Mouse (Mus musculus): Measurements from ENCODE around the gene Pbld2. TPM values are rescaled to one million over a fixed set of nuclear protein-coding genes. Genes with fewer than 3 reads are reported as not detected.

Pbld2 gene
- total and polyA plus RNA-seq, 3 experiments = 0.15 TPM; not detected in 1

GRCm38 (mm10) chr10:63049106-63049505 is 25.0 kb downstream of the Pbld2 start:
- Histone ChIP-seq H3K27me3 (ENCODE audit: control insufficient read depth in 1 of 2, insufficient read depth in 2 of 2, low read length in 2 of 2) (no peaks in the 10 kb centered on the region), H3K4me1 (ENCODE audit: control insufficient read depth in 1 of 2, insufficient read depth in 2 of 2, low read length in 2 of 2) (no peaks in the 10 kb centered on the region), H3K27ac (ENCODE audit: control insufficient read depth, low read depth, low read length) (no peak overlapping the region), H3K9ac (ENCODE audit: control insufficient read depth, low read depth, low read length, poor library complexity, severe bottlenecking) (no peak overlapping the region), H3K4me3 (ENCODE audit: control insufficient read depth in 1 of 2, insufficient read depth in 1 of 2, low read depth in 2 of 2, low read length in 2 of 2) (no peak overlapping the region), H3K9me3 (replicated peaks; ENCODE audit: insufficient read depth, low read length) (no peaks in the 10 kb centered on the region), H3K79me2 (ENCODE audit: control insufficient read depth, insufficient read depth, low read length, poor library complexity) (no peaks in the 10 kb centered on the region), H3K36me3 (ENCODE audit: control insufficient read depth in 1 of 2, insufficient read depth in 2 of 2, low read length in 2 of 2) (no peaks in the 10 kb centered on the region)
- no peak for TF ChIP-seq MAFK (IDR thresholded peaks at IDR 0.05; ENCODE audit: borderline replicate concordance, low read depth, low read length)
- DNase-seq (ENCODE audit: low read depth, low spot score) = no peak

GRCm38 (mm10) chr10:63051267-63051666 is 27.2 kb downstream of the Pbld2 start:
- Histone ChIP-seq H3K36me3 (ENCODE audit: control insufficient read depth in 1 of 2, insufficient read depth in 2 of 2, low read length in 2 of 2) (no peaks in the 10 kb centered on the region), H3K9ac (ENCODE audit: control insufficient read depth, low read depth, low read length, poor library complexity, severe bottlenecking) (no peak overlapping the region), H3K4me1 (ENCODE audit: control insufficient read depth in 1 of 2, insufficient read depth in 2 of 2, low read length in 2 of 2) (no peaks in the 10 kb centered on the region), H3K79me2 (ENCODE audit: control insufficient read depth, insufficient read depth, low read length, poor library complexity) (no peaks in the 10 kb centered on the region), H3K9me3 (replicated peaks; ENCODE audit: insufficient read depth, low read length) (no peaks in the 10 kb centered on the region), H3K27me3 (ENCODE audit: control insufficient read depth in 1 of 2, insufficient read depth in 2 of 2, low read length in 2 of 2) (no peaks in the 10 kb centered on the region), H3K4me3 (ENCODE audit: control insufficient read depth in 1 of 2, insufficient read depth in 1 of 2, low read depth in 2 of 2, low read length in 2 of 2) (no peak overlapping the region), H3K27ac (ENCODE audit: control insufficient read depth, low read depth, low read length) (no peak overlapping the region)
- no peak for TF ChIP-seq SIN3A (IDR thresholded peaks at IDR 0.05; ENCODE audit: low read length)
- DNase-seq (ENCODE audit: low read depth, low spot score) = no peak

GRCm38 (mm10) chr10:63052011-63052410 is 27.9 kb downstream of the Pbld2 start:
- no peak for DNase-seq (ENCODE audit: low read depth, low spot score)
- H3K27ac ChIP-seq (ENCODE audit: control insufficient read depth, low read depth, low read length) = no peak overlapping the region
- no peaks in the 10 kb centered on the region for H3K36me3 ChIP-seq (ENCODE audit: control insufficient read depth in 1 of 2, insufficient read depth in 2 of 2, low read length in 2 of 2)

GRCm38 (mm10) chr10:63053007-63053406 is 28.9 kb downstream of the Pbld2 start:
- TF ChIP-seq CHD1 (IDR thresholded peaks at IDR 0.05; ENCODE audit: low read depth, low read length) (no peak), ELF1 (IDR thresholded peaks at IDR 0.05; ENCODE audit: low read depth, low read length) (no peak), USF1 (IDR thresholded peaks at IDR 0.05; ENCODE audit: low read depth, low read length) (no peak), HCFC1 (IDR thresholded peaks at IDR 0.05; ENCODE audit: low read depth, low read length) (no peak), TAL1 (IDR thresholded peaks at IDR 0.05; ENCODE audit: low read length) (no peak), ZC3H11A (IDR thresholded peaks at IDR 0.05; ENCODE audit: low read depth, low read length) (no peak), ZKSCAN1 (IDR thresholded peaks at IDR 0.05; ENCODE audit: low read depth, low read length) (no peak), ZMIZ1 (IDR thresholded peaks at IDR 0.05; ENCODE audit: low read depth, low read length) (no peak), POLR2A (IDR thresholded peaks at IDR 0.05; ENCODE audit: control insufficient read depth in 1 of 2, insufficient read depth in 1 of 2, low read depth in 1 of 2, low read length in 2 of 2, poor library complexity in 1 of 2) (no peak), POLR2AphosphoS5 (IDR thresholded peaks at IDR 0.05; ENCODE audit: borderline replicate concordance, low read depth, low read length) (no peak), CHD2 (IDR thresholded peaks at IDR 0.05; ENCODE audit: low read length) (no peak), TCF12 (IDR thresholded peaks at IDR 0.05; ENCODE audit: low read depth, low read length) (no peak), RCOR1 (IDR thresholded peaks at IDR 0.05; ENCODE audit: low read depth, low read length) (no peak), MEF2A (IDR thresholded peaks at IDR 0.05; ENCODE audit: extremely low read depth, insufficient replicate concordance, low read depth, low read length, poor library complexity, severe bottlenecking) (no peak), BHLHE40 (IDR thresholded peaks at IDR 0.05; ENCODE audit: borderline replicate concordance, low read depth, low read length) (no peak), NRF1 (IDR thresholded peaks at IDR 0.05; ENCODE audit: insufficient read depth, low read depth, low read length, poor library complexity, severe bottlenecking) (no peak), NELFE (IDR thresholded peaks at IDR 0.05; ENCODE audit: low read depth, low read length) (no peak)
- H3K4me1 ChIP-seq (ENCODE audit: control insufficient read depth in 1 of 2, insufficient read depth in 2 of 2, low read length in 2 of 2) = no peaks in the 10 kb centered on the region

More at GRCm38 (mm10) chr10:63052011-63052410, 27.9 kb downstream of the Pbld2 start:
- H3K4me3 ChIP-seq (ENCODE audit: control insufficient read depth in 1 of 2, insufficient read depth in 1 of 2, low read depth in 2 of 2, low read length in 2 of 2) = no peak overlapping the region
- no peaks in the 10 kb centered on the region for H3K79me2 ChIP-seq (ENCODE audit: control insufficient read depth, insufficient read depth, low read length, poor library complexity)
- H3K9ac ChIP-seq (ENCODE audit: control insufficient read depth, low read depth, low read length, poor library complexity, severe bottlenecking) = no peak overlapping the region
- no peaks in the 10 kb centered on the region for H3K9me3 ChIP-seq (replicated peaks; ENCODE audit: insufficient read depth, low read length)
- no peaks in the 10 kb centered on the region for H3K4me1 ChIP-seq (ENCODE audit: control insufficient read depth in 1 of 2, insufficient read depth in 2 of 2, low read length in 2 of 2)
- no peaks in the 10 kb centered on the region; a peak in 1 of 4 replicates for H3K27me3 ChIP-seq (ENCODE audit: control insufficient read depth in 1 of 2, insufficient read depth in 2 of 2, low read length in 2 of 2)
- no peak for TF ChIP-seq ZMIZ1 (IDR thresholded peaks at IDR 0.05; ENCODE audit: low read depth, low read length)
- TF ChIP-seq CTCF (IDR thresholded peaks at IDR 0.05 in 2 of 3, conservative IDR thresholded peaks at IDR 0.05 in 1 of 3; ENCODE audit: control insufficient read depth in 1 of 3, insufficient read depth in 1 of 3, low read depth in 2 of 3, low read length in 3 of 3, poor library complexity in 1 of 3, severe bottlenecking in 1 of 3) = no peak
- no peak for TF ChIP-seq NRF1 (IDR thresholded peaks at IDR 0.05; ENCODE audit: insufficient read depth, low read depth, low read length, poor library complexity, severe bottlenecking)
- TF ChIP-seq RAD21 (IDR thresholded peaks at IDR 0.05; ENCODE audit: low read depth, low read length) = no peak

More at GRCm38 (mm10) chr10:63053007-63053406, 28.9 kb downstream of the Pbld2 start:
- no peak overlapping the region for H3K9ac ChIP-seq (ENCODE audit: control insufficient read depth, low read depth, low read length, poor library complexity, severe bottlenecking)
- H3K36me3 ChIP-seq (ENCODE audit: control insufficient read depth in 1 of 2, insufficient read depth in 2 of 2, low read length in 2 of 2) = no peaks in the 10 kb centered on the region
- H3K9me3 ChIP-seq (replicated peaks; ENCODE audit: insufficient read depth, low read length) = no peaks in the 10 kb centered on the region
- no peak overlapping the region for H3K27ac ChIP-seq (ENCODE audit: control insufficient read depth, low read depth, low read length)
- DNase-seq (ENCODE audit: low read depth, low spot score) = no peak
- H3K4me3 ChIP-seq (ENCODE audit: control insufficient read depth in 1 of 2, insufficient read depth in 1 of 2, low read depth in 2 of 2, low read length in 2 of 2) = no peak overlapping the region
- H3K79me2 ChIP-seq (ENCODE audit: control insufficient read depth, insufficient read depth, low read length, poor library complexity) = no peaks in the 10 kb centered on the region
- H3K27me3 ChIP-seq (ENCODE audit: control insufficient read depth in 1 of 2, insufficient read depth in 2 of 2, low read length in 2 of 2) = no peaks in the 10 kb centered on the region; a peak in 1 of 4 replicates

All from MEL (cell line).